Mouse (Mus musculus) heart, embryonic 14.5 days (tissue): ENCODE data around the gene Rps2. TPM values are rescaled to one million over a fixed set of nuclear protein-coding genes. Genes with fewer than 3 reads are reported as not detected.

ENCODE experiments used
- ATAC-seq: fragments of 200-750 bp; cut with Nextera tagmentation; 2 replicates; pipeline ENCODE4 v1.8.0; 2017; ENCODE audit warnings: low read depth, moderate TSS enrichment; ENCODE audit not compliant: insufficient number of reproducible peaks, insufficient read depth, low FRiP score
- H3K27ac ChIP-seq, 2 experiments: fragments of 200-500 bp in 1 of 2; fragments of 300-500 bp in 1 of 2; sonication (generic) in 1 of 2; replicated peaks in 1 of 2; 2 replicates each; pipeline ENCODE4 v1.5.1; 2012 to 2014; ENCODE audit warnings: low read depth in 2 of 2, low read length in 2 of 2, control low read depth in 1 of 2, mild to moderate bottlenecking in 1 of 2, mixed read lengths in 1 of 2; ENCODE audit not compliant: control insufficient read depth in 1 of 2, insufficient read depth in 1 of 2
- H3K27me3 ChIP-seq: fragments of 300-500 bp; sonication (generic); 2 replicates; pipeline ENCODE4 v1.6.1; 2014; ENCODE audit warnings: mild to moderate bottlenecking, low read length, control low read depth; ENCODE audit not compliant: control insufficient read depth, insufficient read depth
- H3K36me3 ChIP-seq: fragments of 300-500 bp; sonication (generic); 2 replicates; pipeline ENCODE4 v1.6.1; 2014; ENCODE audit warnings: mild to moderate bottlenecking, control low read depth, low read length, mixed read lengths; ENCODE audit not compliant: control insufficient read depth, insufficient read depth
- H3K4me1 ChIP-seq, 2 experiments: fragments of 200-500 bp in 1 of 2; fragments of 300-500 bp in 1 of 2; sonication (generic) in 1 of 2; 2 replicates each; pipeline ENCODE4 v1.6.1; 2012 to 2014; ENCODE audit warnings: low read length in 2 of 2, control low read depth in 1 of 2, mixed read lengths in 1 of 2; ENCODE audit not compliant: control insufficient read depth in 2 of 2, insufficient read depth in 2 of 2
- H3K4me2 ChIP-seq: fragments of 300-500 bp; sonication (generic); 2 replicates; pipeline ENCODE4 v1.6.1; 2014; ENCODE audit warnings: mild to moderate bottlenecking, low read length
- H3K4me3 ChIP-seq, 2 experiments: fragments of 200-500 bp in 1 of 2; fragments of 300-500 bp in 1 of 2; sonication (generic) in 1 of 2; 2 replicates each; pipeline ENCODE4 v1.5.1; 2012 to 2014; ENCODE audit warnings: low read length in 2 of 2, mild to moderate bottlenecking in 2 of 2, control low read depth in 1 of 2, low read depth in 1 of 2, moderate library complexity in 1 of 2; ENCODE audit not compliant: control insufficient read depth in 1 of 2, insufficient read depth in 1 of 2
- H3K9ac ChIP-seq: fragments of 300-500 bp; sonication (generic); 2 replicates; pipeline ENCODE4 v1.6.1; 2014; ENCODE audit warnings: mild to moderate bottlenecking, low read length
- H3K9me3 ChIP-seq: fragments of 300-500 bp; sonication (generic); 2 replicates; pipeline ENCODE4 v1.6.1; 2016; ENCODE audit warnings: low read length, control low read depth; ENCODE audit not compliant: control insufficient read depth
- WGBS: fragments of 180-500 bp; shearing (Covaris S2); extraction: QIAGEN DNeasy Blood & Tissue Kit; methylation state at CpG from one replicate; pipeline ENCODE4 v1.1.7; 2014; 5-methylcytosine and 5-hydroxymethylcytosine counted together
- polyA plus RNA-seq: library from polyadenylated mRNA; unstranded; fragments of >200 nt; fragmentation: Nextera tagmentation; extraction: Ambion mirVana; gene quantifications from 2 replicates; pipeline ENCODE4 v1.2.1, GENCODE M21; 2014

The Rps2 gene
- polyA plus RNA-seq, 1 experiment from 2014 or later: 1,010 TPM

DNA sequence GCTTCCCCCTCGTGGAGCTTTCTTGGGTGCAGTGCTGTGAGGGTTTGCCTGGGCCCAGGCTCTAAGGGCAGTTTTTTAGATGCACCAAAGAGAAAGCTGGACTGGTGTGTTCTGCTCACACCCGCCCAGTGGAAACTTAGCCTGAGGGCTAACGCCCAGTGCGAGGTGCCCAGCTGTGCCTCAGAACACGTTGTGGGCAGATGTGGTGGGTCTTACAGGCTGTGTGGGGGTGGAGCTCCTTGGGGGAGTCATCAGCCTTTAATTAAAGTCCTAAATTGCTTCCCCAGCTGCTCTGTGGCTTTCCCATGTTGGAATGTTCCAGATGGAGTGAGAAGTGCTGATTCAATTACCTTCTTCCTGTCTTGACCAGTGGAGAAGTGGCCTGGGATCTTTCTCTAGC lies 43.2 kb downstream of the Rps2 start:
- peaks cover 5% of the 10 kb centered on the region; the same call in 1 of the 2 replicates for H3K27me3 ChIP-seq
- no peaks in the 10 kb centered on the region for H3K9me3 ChIP-seq
- no peak overlapping the region for H3K27ac ChIP-seq
- H3K4me3 ChIP-seq: no peak overlapping the region
- 57% methylated on average over 5 of the region's 5 CpGs for WGBS
- no peak overlapping the region for H3K9ac ChIP-seq
- H3K36me3 ChIP-seq: no peaks in the 10 kb centered on the region
- peaks cover 9 to 11% of the 10 kb centered on the region in 2 experiments; a peak in 3 of 4 replicates for H3K4me1 ChIP-seq
- no peak overlapping the region for H3K4me2 ChIP-seq
- no peak for ATAC-seq

DNA sequence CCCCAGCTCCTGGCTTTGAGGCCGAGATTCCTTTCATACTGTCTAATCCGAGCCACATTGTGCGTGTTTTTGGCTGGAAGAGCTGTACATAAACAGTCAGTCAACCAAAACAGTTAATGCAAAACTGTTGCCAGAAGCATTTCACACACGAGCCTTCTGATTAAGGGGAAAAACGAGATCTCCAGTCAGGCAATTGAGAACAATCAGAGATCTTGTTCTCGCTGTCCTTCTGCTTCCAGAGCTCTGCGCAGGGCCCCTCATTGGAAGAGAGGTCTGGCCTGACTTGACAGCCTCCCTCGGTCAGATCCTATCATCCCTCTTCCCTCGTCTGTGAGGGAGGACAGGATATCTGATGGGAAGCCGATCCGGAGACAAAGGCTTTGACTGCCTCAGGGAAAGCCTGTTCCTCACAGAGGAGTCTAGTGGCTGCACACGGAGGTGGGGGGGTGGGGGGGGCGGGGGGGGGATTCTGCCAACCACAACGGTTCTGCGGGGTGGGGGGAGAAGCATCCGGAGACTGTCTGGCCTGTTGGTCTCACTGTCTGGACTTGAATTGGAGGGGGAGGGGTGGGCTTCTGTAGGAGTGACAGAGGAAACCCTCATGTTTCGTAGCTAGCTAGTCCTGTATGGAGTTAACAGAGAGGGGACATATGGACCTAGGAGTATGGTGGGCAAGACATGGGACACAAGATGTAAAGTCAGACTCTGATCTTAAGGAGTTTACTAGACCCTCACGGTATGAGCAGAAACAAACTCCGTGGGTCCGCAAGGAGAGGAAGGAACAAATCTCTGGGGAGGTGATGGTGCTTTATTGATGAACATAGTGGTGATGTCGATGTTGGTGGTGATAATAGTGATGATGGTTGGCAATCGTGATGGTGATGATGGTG lies 47.3 kb downstream of the Rps2 start:
- ATAC-seq: no peak

DNA sequence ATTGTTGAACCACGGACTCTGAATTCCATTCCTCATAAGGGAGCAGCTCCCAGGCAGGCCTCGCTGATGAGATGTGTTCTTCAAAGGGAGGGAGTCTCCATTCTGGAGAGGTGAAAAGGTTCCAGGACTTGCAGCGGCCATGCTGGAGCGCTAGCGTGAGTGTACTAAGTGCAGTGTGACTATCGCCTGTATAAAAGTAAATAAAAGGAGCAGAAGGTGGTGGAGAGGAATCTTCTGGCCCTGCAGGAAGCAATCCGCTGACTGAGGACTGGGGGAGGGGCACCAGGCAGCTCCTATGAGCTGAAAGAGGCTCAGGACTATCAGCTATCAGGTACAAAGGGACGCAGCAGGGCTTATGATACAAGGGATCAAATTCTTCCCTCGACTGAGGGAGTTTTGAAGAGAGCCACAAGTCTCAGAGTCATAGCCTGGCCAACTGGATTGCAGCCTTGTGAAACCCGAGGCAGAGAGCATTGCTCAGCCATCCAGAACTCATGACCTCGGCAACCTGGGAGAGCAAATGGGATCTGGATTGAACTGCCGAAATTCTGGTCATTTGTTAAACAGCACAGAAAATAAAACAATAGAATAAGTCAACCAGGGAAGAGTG lies 48.5 kb downstream of the Rps2 start:
- H3K36me3 ChIP-seq: no peaks in the 10 kb centered on the region
- no peaks in the 10 kb centered on the region for H3K9me3 ChIP-seq
- no peaks in the 10 kb centered on the region for H3K27me3 ChIP-seq
- no peak overlapping the region for H3K4me3 ChIP-seq
- WGBS: 23% methylated on average over 12 of the region's 12 CpGs
- peaks cover 13 to 16% of the 10 kb centered on the region in 2 experiments for H3K4me1 ChIP-seq
- no peak for ATAC-seq
- H3K4me2 ChIP-seq: no peak overlapping the region
- no peak overlapping the region; the same call in 1 of the 2 replicates for H3K9ac ChIP-seq
- no peak overlapping the region for H3K27ac ChIP-seq

More for the DNA sequence above, 47.3 kb downstream of the Rps2 start:
- H3K4me1 ChIP-seq: peaks cover 13 to 16% of the 10 kb centered on the region in 2 experiments
- no peak overlapping the region for H3K27ac ChIP-seq
- no peaks in the 10 kb centered on the region for H3K27me3 ChIP-seq
- no peak overlapping the region for H3K4me2 ChIP-seq
- no peak overlapping the region for H3K9ac ChIP-seq
- 35% methylated on average over 22 of the region's 22 CpGs for WGBS
- H3K4me3 ChIP-seq: no peak overlapping the region
- H3K36me3 ChIP-seq: no peaks in the 10 kb centered on the region
- no peaks in the 10 kb centered on the region for H3K9me3 ChIP-seq

DNA sequence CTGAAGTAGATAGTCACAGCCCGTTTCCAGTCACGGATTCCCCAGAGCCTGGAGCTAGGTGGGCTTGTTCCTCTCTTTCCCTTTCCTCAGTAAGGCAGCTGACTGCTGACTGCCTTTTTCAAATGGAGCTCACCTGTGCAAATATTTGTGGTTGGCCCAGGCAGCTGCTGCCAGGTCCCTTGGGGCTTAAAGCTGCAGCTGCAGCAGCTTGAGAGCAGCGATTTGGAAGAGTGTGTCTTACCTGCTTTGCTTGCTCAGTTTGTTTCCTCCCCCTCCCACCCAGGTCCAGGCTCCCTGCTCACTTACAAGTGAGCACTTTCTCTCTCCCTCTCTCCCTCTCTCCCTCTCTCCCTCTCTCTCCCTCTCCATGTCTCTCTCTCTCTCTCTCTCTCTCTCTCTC lies 51.2 kb downstream of the Rps2 start:
- no peak for ATAC-seq
- Histone ChIP-seq H3K4me3 (no peak overlapping the region), H3K4me1 (peaks cover 11 to 12% of the 10 kb centered on the region in 2 experiments), H3K9ac (no peak overlapping the region), H3K9me3 (peaks cover 5% of the 10 kb centered on the region; the same call in 1 of the 2 replicates), H3K27ac (no peak overlapping the region), H3K36me3 (no peaks in the 10 kb centered on the region), H3K4me2 (no peak overlapping the region), H3K27me3 (no peaks in the 10 kb centered on the region)
- 38% methylated on average over 3 of the region's 3 CpGs for WGBS

Other genes with a start within 250 kb of the Rps2 start
- gene E4f1, start 247.8 kb upstream of the Rps2 start, polyA plus RNA-seq: 16.0 and 17.6 TPM in 2 replicates
- 65.7 and 66.6 TPM in 2 replicates for gene Pgp, start 247.7 kb upstream of the Rps2 start, polyA plus RNA-seq
- not detected in 2 replicates for gene Bricd5, start 244.2 kb upstream of the Rps2 start, polyA plus RNA-seq
- gene Mlst8, start 239.0 kb upstream of the Rps2 start, polyA plus RNA-seq: 15.2 and 17.5 TPM in 2 replicates
- gene Caskin1, start 229.5 kb upstream of the Rps2 start, polyA plus RNA-seq: 0.26 and 0.62 TPM in 2 replicates
- 68.8 and 74.4 TPM in 2 replicates for gene Traf7, start 190.2 kb upstream of the Rps2 start, polyA plus RNA-seq
- gene Rab26, start 183.9 kb upstream of the Rps2 start, polyA plus RNA-seq: 1.7 and 1.9 TPM in 2 replicates
- gene Pkd1, start 168.3 kb upstream of the Rps2 start, polyA plus RNA-seq: 16.8 and 18.0 TPM in 2 replicates
- gene Tsc2, start 85.5 kb upstream of the Rps2 start, polyA plus RNA-seq: 49.1 and 51.1 TPM in 2 replicates
- gene Nthl1, start 85.4 kb upstream of the Rps2 start, polyA plus RNA-seq: 7.3 and 7.7 TPM in 2 replicates
- gene Slc9a3r2, start 67.8 kb upstream of the Rps2 start, polyA plus RNA-seq: 59.6 and 60.9 TPM in 2 replicates
- not detected in 2 replicates for gene Npw, start 59.7 kb upstream of the Rps2 start, polyA plus RNA-seq
- gene Zfp598, start 48.4 kb upstream of the Rps2 start, polyA plus RNA-seq: 18.4 and 19.4 TPM in 2 replicates
- gene Syngr3, start 28.2 kb upstream of the Rps2 start, polyA plus RNA-seq: 0.42 and 0.69 TPM in 2 replicates
- 29.3 and 29.7 TPM in 2 replicates for gene Gfer, start 22.0 kb upstream of the Rps2 start, polyA plus RNA-seq
- gene Noxo1, start 21.9 kb upstream of the Rps2 start, polyA plus RNA-seq: 0.68 and 1.1 TPM in 2 replicates
- 39.2 and 40.2 TPM in 2 replicates for gene Tbl3, start 10.5 kb upstream of the Rps2 start, polyA plus RNA-seq
- not detected in 2 replicates for gene Rnf151, start 53 bp upstream of the Rps2 start, polyA plus RNA-seq
- 556 and 564 TPM in 2 replicates for gene Ndufb10, start 6.4 kb downstream of the Rps2 start, polyA plus RNA-seq
- gene Rpl3l, start 9.7 kb downstream of the Rps2 start, polyA plus RNA-seq: 1.3 and 1.7 TPM in 2 replicates
- 26.8 and 27.2 TPM in 2 replicates for gene Msrb1, start 18.5 kb downstream of the Rps2 start, polyA plus RNA-seq
- gene Hs3st6, start 34.9 kb downstream of the Rps2 start, polyA plus RNA-seq: 0.18 and 0.43 TPM in 2 replicates
- gene Meiob, start 86.2 kb downstream of the Rps2 start, polyA plus RNA-seq: not detected in 2 replicates
- gene Hagh, start 122.0 kb downstream of the Rps2 start, polyA plus RNA-seq: 62.7 and 68.4 TPM in 2 replicates
- 46.5 and 47.2 TPM in 2 replicates for gene Fahd1, start 132.2 kb downstream of the Rps2 start, polyA plus RNA-seq
- gene Igfals, start 147.9 kb downstream of the Rps2 start, polyA plus RNA-seq: not detected in 2 replicates
- gene Nubp2, start 168.2 kb downstream of the Rps2 start, polyA plus RNA-seq: 37.8 and 39.8 TPM in 2 replicates
- 26.8 and 28.2 TPM in 2 replicates for gene Spsb3, start 168.5 kb downstream of the Rps2 start, polyA plus RNA-seq
- 14.7 and 16.0 TPM in 2 replicates for gene Eme2, start 177.0 kb downstream of the Rps2 start, polyA plus RNA-seq
- gene Mrps34, start 177.0 kb downstream of the Rps2 start, polyA plus RNA-seq: 82.1 and 82.8 TPM in 2 replicates
- 39.4 and 43.9 TPM in 2 replicates for gene Nme3, start 178.4 kb downstream of the Rps2 start, polyA plus RNA-seq
- gene Mapk8ip3, start 218.9 kb downstream of the Rps2 start, polyA plus RNA-seq: 27.8 and 31.0 TPM in 2 replicates
- gene Jpt2, start 242.6 kb downstream of the Rps2 start, polyA plus RNA-seq: 62.1 and 63.1 TPM in 2 replicates